Mouse (Mus musculus) midbrain, embryonic 11.5 days (tissue): ENCODE data around the gene Krtap10-10. TPM values are rescaled to one million over a fixed set of nuclear protein-coding genes. Genes with fewer than 3 reads are reported as not detected.
A peak's percentile ranks its signal among the peaks of the same experiment; 100 is the strongest.

Source experiments
- ATAC-seq: fragments of 200-750 bp; cut with Nextera tagmentation; 2 replicates; pipeline ENCODE4 v1.8.0; 2017; ENCODE audit warnings: moderate TSS enrichment, moderate library complexity; ENCODE audit not compliant: low FRiP score
- DNase-seq: peaks from one replicate; pipeline ENCODE4 v3.0.0; 2015; ENCODE audit warnings: low spot score; ENCODE audit errors: missing footprints
- H3K27ac ChIP-seq: fragments of 300-500 bp; sonication (generic); 2 replicates; pipeline ENCODE4 v1.5.1; 2014; ENCODE audit warnings: low read depth, low read length
- H3K27me3 ChIP-seq: fragments of 300-500 bp; sonication (generic); 2 replicates; pipeline ENCODE4 v1.6.1; 2014; ENCODE audit warnings: mild to moderate bottlenecking, low read length, moderate library complexity, mixed read lengths; ENCODE audit not compliant: control insufficient read depth, insufficient read depth
- H3K36me3 ChIP-seq: fragments of 300-500 bp; sonication (generic); 2 replicates; pipeline ENCODE4 v1.6.1; 2014; ENCODE audit warnings: mild to moderate bottlenecking, low read length, moderate library complexity, mixed read lengths; ENCODE audit not compliant: control insufficient read depth, insufficient read depth
- H3K4me1 ChIP-seq: fragments of 300-500 bp; sonication (generic); 2 replicates; pipeline ENCODE4 v1.6.1; 2014; ENCODE audit warnings: low read length; ENCODE audit not compliant: control insufficient read depth, insufficient read depth
- H3K4me2 ChIP-seq: fragments of 300-500 bp; sonication (generic); 2 replicates; pipeline ENCODE4 v1.6.1; 2014; ENCODE audit warnings: mild to moderate bottlenecking, moderate library complexity
- H3K4me3 ChIP-seq: fragments of 300-500 bp; sonication (generic); 2 replicates; pipeline ENCODE4 v1.5.1; 2014; ENCODE audit warnings: low read depth, low read length
- H3K9ac ChIP-seq: fragments of 300-500 bp; sonication (generic); 2 replicates; pipeline ENCODE4 v1.6.1; 2014; ENCODE audit warnings: low read length
- H3K9me3 ChIP-seq: fragments of 300-500 bp; sonication (generic); 2 replicates; pipeline ENCODE4 v1.6.1; 2016; ENCODE audit warnings: low read length; ENCODE audit not compliant: control insufficient read depth
- WGBS: fragments of 180-500 bp; shearing (Covaris S2); extraction: QIAGEN DNeasy Blood & Tissue Kit; methylation state at CpG from one replicate; pipeline ENCODE4 v1.1.7; 2014; 5-methylcytosine and 5-hydroxymethylcytosine counted together
- polyA plus RNA-seq: library from polyadenylated mRNA; unstranded; fragments of >200 nt; fragmentation: Nextera tagmentation; extraction: Ambion mirVana; gene quantifications from 2 replicates; pipeline ENCODE4 v1.2.1, GENCODE M21; 2014

Krtap10-10 gene
- polyA plus RNA-seq, 1 experiment from 2014 or later, result not detected

GRCm38 (mm10) chr10:77814382-77814781 is 21.4 kb upstream of the Krtap10-10 start, which contains the start of gene Gm2696:
Gm2696 (plus strand) TSS chr10:77814682.
- Histone ChIP-seq H3K27me3 (no peaks in the 10 kb centered on the region), H3K4me1 (no peaks in the 10 kb centered on the region), H3K9ac (no peak within 1 kb of the TSS), H3K4me2 (no peak within 1 kb of the TSS), H3K9me3 (no peaks in the 10 kb centered on the region), H3K27ac (no peak within 1 kb of the TSS), H3K4me3 (no peak within 1 kb of the TSS), H3K36me3 (no peaks in the 10 kb centered on the region)
- DNase-seq (peak; percentile 75), ATAC-seq (no peak)
- 65% methylated on average over 4 of the region's 4 CpGs for WGBS

GRCm38 (mm10) chr10:77815514-77815913 is 20.2 kb upstream of the Krtap10-10 start:
- H3K4me2 ChIP-seq, result no peak overlapping the region
- DNase-seq (peak; percentile 90), ATAC-seq (no peak)
- no peak overlapping the region for H3K4me3 ChIP-seq
- no peaks in the 10 kb centered on the region for H3K27me3 ChIP-seq
- H3K36me3 ChIP-seq, result no peaks in the 10 kb centered on the region
- H3K4me1 ChIP-seq, result no peaks in the 10 kb centered on the region
- H3K9ac ChIP-seq, result no peak overlapping the region
- no peaks in the 10 kb centered on the region for H3K9me3 ChIP-seq
- H3K27ac ChIP-seq, result no peak overlapping the region
- 33% methylated on average over 5 of the region's 5 CpGs for WGBS

GRCm38 (mm10) chr10:77818523-77818922 is 17.2 kb upstream of the Krtap10-10 start:
- H3K27ac ChIP-seq, result no peak overlapping the region
- no peaks in the 10 kb centered on the region for H3K4me1 ChIP-seq
- no peak overlapping the region for H3K4me2 ChIP-seq
- H3K36me3 ChIP-seq, result no peaks in the 10 kb centered on the region
- no peak overlapping the region for H3K4me3 ChIP-seq
- no peak overlapping the region for H3K9ac ChIP-seq
- no peak for DNase-seq
- H3K27me3 ChIP-seq, result no peaks in the 10 kb centered on the region
- ATAC-seq, result no peak
- no peaks in the 10 kb centered on the region for H3K9me3 ChIP-seq
- WGBS, result 94% methylated on average over 4 of the region's 4 CpGs

GRCm38 (mm10) chr10:77819203-77819602 is 16.5 kb upstream of the Krtap10-10 start:
- no peaks in the 10 kb centered on the region for H3K36me3 ChIP-seq
- no peaks in the 10 kb centered on the region for H3K27me3 ChIP-seq
- H3K9me3 ChIP-seq, result no peaks in the 10 kb centered on the region
- H3K27ac ChIP-seq, result no peak overlapping the region
- no peaks in the 10 kb centered on the region for H3K4me1 ChIP-seq
- H3K4me3 ChIP-seq, result no peak overlapping the region
- DNase-seq (peak; percentile 66), ATAC-seq (no peak)
- no peak overlapping the region for H3K9ac ChIP-seq
- WGBS, result 32% methylated on average over 4 of the region's 4 CpGs
- no peak overlapping the region for H3K4me2 ChIP-seq

- WGBS, result 80% methylated on average over 6 of the region's 6 CpGs
- no peaks in the 10 kb centered on the region for H3K27me3 ChIP-seq
- ATAC-seq (no peak), DNase-seq (no peak)
- no peaks in the 10 kb centered on the region for H3K36me3 ChIP-seq
- no peak within 1 kb of the TSS for H3K4me2 ChIP-seq
- no peak within 1 kb of the TSS for H3K27ac ChIP-seq
- H3K9ac ChIP-seq, result no peak within 1 kb of the TSS
- H3K4me3 ChIP-seq, result no peak within 1 kb of the TSS
- no peaks in the 10 kb centered on the region for H3K9me3 ChIP-seq
- H3K4me1 ChIP-seq, result no peaks in the 10 kb centered on the region
Observed at GRCm38 (mm10) chr10:77826951-77827350, 8.8 kb upstream of the Krtap10-10 start, which contains the start of gene Krtap10-4. Krtap10-4 (minus strand) TSS chr10:77827095.

- no peak overlapping the region for H3K9ac ChIP-seq
- no peak for DNase-seq
- no peaks in the 10 kb centered on the region for H3K27me3 ChIP-seq
- peaks cover under 1% of the 10 kb centered on the region; the same call in 1 of the 2 replicates for H3K9me3 ChIP-seq
- H3K4me2 ChIP-seq, result no peak overlapping the region
- no peaks in the 10 kb centered on the region for H3K36me3 ChIP-seq
- H3K4me1 ChIP-seq, result no peaks in the 10 kb centered on the region
- H3K4me3 ChIP-seq, result no peak overlapping the region
- 80% methylated on average over 6 of the region's 6 CpGs for WGBS
- no peak for ATAC-seq
- no peak overlapping the region for H3K27ac ChIP-seq
Observed at GRCm38 (mm10) chr10:77839006-77839405, 3.3 kb downstream of the Krtap10-10 start.

- no peak within 1 kb of the TSS for H3K27ac ChIP-seq
- H3K36me3 ChIP-seq, result no peaks in the 10 kb centered on the region
- WGBS, result 65% methylated on average over 2 of the region's 3 CpGs
- no peak for DNase-seq
- no peak for ATAC-seq
- H3K4me3 ChIP-seq, result no peak within 1 kb of the TSS
- H3K4me1 ChIP-seq, result no peaks in the 10 kb centered on the region
- no peak within 1 kb of the TSS for H3K9ac ChIP-seq
- no peaks in the 10 kb centered on the region for H3K27me3 ChIP-seq
- H3K4me2 ChIP-seq, result no peak within 1 kb of the TSS
- H3K9me3 ChIP-seq, result peaks cover 6% of the 10 kb centered on the region; the same call in 1 of the 2 replicates
Observed at GRCm38 (mm10) chr10:77846503-77846902, 10.8 kb downstream of the Krtap10-10 start, which contains the start of gene Gm36176. Gm36176 (plus strand) TSS chr10:77846803.

- DNase-seq (no peak), ATAC-seq (no peak)
- WGBS, result 20% methylated on average over 2 of the region's 2 CpGs
- peaks cover 6% of the 10 kb centered on the region; the same call in 1 of the 2 replicates for H3K9me3 ChIP-seq
- H3K4me2 ChIP-seq, result no peak overlapping the region
- no peak overlapping the region for H3K9ac ChIP-seq
- H3K27ac ChIP-seq, result no peak overlapping the region
- no peaks in the 10 kb centered on the region for H3K36me3 ChIP-seq
- no peak overlapping the region for H3K4me3 ChIP-seq
- no peaks in the 10 kb centered on the region for H3K4me1 ChIP-seq
- no peaks in the 10 kb centered on the region for H3K27me3 ChIP-seq
Observed at GRCm38 (mm10) chr10:77846961-77847360, 11.2 kb downstream of the Krtap10-10 start.

GRCm38 (mm10) chr10:77847538-77847937 is 11.8 kb downstream of the Krtap10-10 start:
- DNase-seq (no peak), ATAC-seq (no peak)
- Histone ChIP-seq H3K4me2 (no peak overlapping the region), H3K4me1 (no peaks in the 10 kb centered on the region), H3K9me3 (peaks cover 6% of the 10 kb centered on the region; the same call in 1 of the 2 replicates), H3K27ac (no peak overlapping the region), H3K9ac (no peak overlapping the region), H3K4me3 (no peak overlapping the region), H3K36me3 (no peaks in the 10 kb centered on the region), H3K27me3 (no peaks in the 10 kb centered on the region)
- 74% methylated on average over 2 of the region's 2 CpGs for WGBS
